27 mouse cellular contexts compared by ENCODE assay signal in genomic region chr19:8999223-8999622, GRCm38 (mm10). TPM values are rescaled to one million over a fixed set of nuclear protein-coding genes. Genes with fewer than 3 reads are reported as not detected.
A peak's percentile ranks its signal among the peaks of the same experiment; 100 is the strongest.
DNase-seq lines count a peak whose midpoint lies in the region; ATAC-seq and TF ChIP-seq lines count a peak whose summit lies in the region.
"Had no signal": no experiment of that assay in that cellular context is flagged by ENCODE, and none has a peak within 500 bp of the region (broad histone marks: within the 10 kb centered on the region; RNA-seq: fewer than 3 reads in every experiment).

No protein-coding gene starts in this region.

- no peak for TF ChIP-seq POLR2A in testis, adult 2 months (IDR thresholded peaks at IDR 0.05; ENCODE audit: control insufficient read depth, low read depth, low read length)

- H3K4me3 ChIP-seq in embryonic facial prominence, embryonic 15.5 days (replicated peaks) = no peak overlapping the region
- H3K4me3 ChIP-seq in embryonic facial prominence, embryonic 10.5 days = no peak overlapping the region
- peak overlapping the region; percentile 22; the same call in 1 of the 2 replicates for H3K4me3 ChIP-seq in testis, adult 2 months (ENCODE audit: control insufficient read depth, low read depth, low read length)
- H3K4me3 ChIP-seq in stomach, postnatal 0 days (ENCODE audit: low read depth, low read length) = no peak overlapping the region
- H3K4me3 ChIP-seq: forebrain, embryonic 10.5 days; forebrain, embryonic 15.5 days; heart, adult 2 months; heart, embryonic 12.5 days; hindbrain, embryonic 13.5 days; kidney, embryonic 15.5 days; liver, embryonic 13.5 days; neural tube, embryonic 15.5 days had no signal

- H3K27me3 ChIP-seq in embryonic facial prominence, embryonic 15.5 days = no peaks in the 10 kb centered on the region
- no peaks in the 10 kb centered on the region for H3K27me3 ChIP-seq in embryonic facial prominence, embryonic 10.5 days (replicated peaks; ENCODE audit: low read depth, poor library complexity, severe bottlenecking)
- no peaks in the 10 kb centered on the region for H3K27me3 ChIP-seq in testis, adult 2 months (ENCODE audit: control insufficient read depth, insufficient read depth, low read length)
- no peaks in the 10 kb centered on the region for H3K27me3 ChIP-seq in stomach, postnatal 0 days (ENCODE audit: control insufficient read depth, insufficient read depth, low read length)
- H3K27me3 ChIP-seq: forebrain, embryonic 15.5 days; heart, embryonic 12.5 days; hindbrain, embryonic 13.5 days; kidney, embryonic 15.5 days; liver, embryonic 13.5 days; neural tube, embryonic 15.5 days had no signal

- H3K27ac ChIP-seq in embryonic facial prominence, embryonic 15.5 days (replicated peaks) = peak overlapping the region; percentile 82; the same call in 1 of the 2 replicates
- no peak overlapping the region for H3K27ac ChIP-seq in embryonic facial prominence, embryonic 10.5 days (replicated peaks)
- H3K27ac ChIP-seq in testis, adult 2 months (ENCODE audit: control insufficient read depth, insufficient read depth, low read depth, low read length) = no peak overlapping the region
- H3K27ac ChIP-seq in stomach, postnatal 0 days (replicated peaks) = peak overlapping the region; percentile 91; the same call in 1 of the 2 replicates
- H3K27ac ChIP-seq: forebrain, embryonic 10.5 days; forebrain, embryonic 15.5 days; hindbrain, embryonic 13.5 days; liver, embryonic 13.5 days; macrophage; neural tube, embryonic 15.5 days had no signal

- peaks cover 53% of the 10 kb centered on the region for H3K4me1 ChIP-seq in embryonic facial prominence, embryonic 15.5 days
- peaks cover 8% of the 10 kb centered on the region for H3K4me1 ChIP-seq in embryonic facial prominence, embryonic 10.5 days
- peaks cover 4% of the 10 kb centered on the region; the same call in 1 of the 2 replicates for H3K4me1 ChIP-seq in testis, adult 2 months (ENCODE audit: control insufficient read depth, insufficient read depth, low read length)
- peaks cover 21% of the 10 kb centered on the region for H3K4me1 ChIP-seq in stomach, postnatal 0 days (replicated peaks; ENCODE audit: control insufficient read depth, insufficient read depth)

- H3K36me3 ChIP-seq in embryonic facial prominence, embryonic 15.5 days = peaks cover 48% of the 10 kb centered on the region
- peaks cover 44% of the 10 kb centered on the region for H3K36me3 ChIP-seq in embryonic facial prominence, embryonic 10.5 days (replicated peaks)
- no peaks in the 10 kb centered on the region for H3K36me3 ChIP-seq in testis, adult 2 months (ENCODE audit: control insufficient read depth, insufficient read depth, low read length)
- peaks cover 38% of the 10 kb centered on the region for H3K36me3 ChIP-seq in stomach, postnatal 0 days (ENCODE audit: control insufficient read depth, insufficient read depth, low read length)
- H3K36me3 ChIP-seq: forebrain, embryonic 15.5 days; liver, embryonic 13.5 days; neural tube, embryonic 15.5 days had no signal

- TF ChIP-seq CTCF in testis, adult 2 months (IDR thresholded peaks at IDR 0.05; ENCODE audit: control insufficient read depth, insufficient read depth, insufficient replicate concordance, low read depth, low read length) = no peak
- no peak for TF ChIP-seq CTCF in stomach, postnatal 0 days (IDR thresholded peaks at IDR 0.05; ENCODE audit: low read depth)

- no peak overlapping the region for H3K9ac ChIP-seq in embryonic facial prominence, embryonic 15.5 days
- no peak overlapping the region for H3K9ac ChIP-seq in stomach, postnatal 0 days (ENCODE audit: low read length)
- H3K9ac ChIP-seq: forebrain, embryonic 15.5 days; heart, embryonic 12.5 days; hindbrain, embryonic 13.5 days; kidney, embryonic 15.5 days; liver, embryonic 13.5 days; neural tube, embryonic 15.5 days had no signal

- WGBS in embryonic facial prominence, embryonic 15.5 days = 79% methylated on average over 4 of the region's 4 CpGs
- WGBS in embryonic facial prominence, embryonic 10.5 days = 91% methylated on average over 4 of the region's 4 CpGs
- WGBS in stomach, postnatal 0 days = 53% methylated on average over 4 of the region's 4 CpGs

- H3K9me3 ChIP-seq in embryonic facial prominence, embryonic 15.5 days (replicated peaks) = no peaks in the 10 kb centered on the region
- H3K9me3 ChIP-seq in embryonic facial prominence, embryonic 10.5 days = no peaks in the 10 kb centered on the region
- no peaks in the 10 kb centered on the region for H3K9me3 ChIP-seq in stomach, postnatal 0 days (ENCODE audit: control insufficient read depth, low read length)
- H3K9me3 ChIP-seq: forebrain, embryonic 10.5 days; forebrain, embryonic 15.5 days; heart, embryonic 12.5 days; hindbrain, embryonic 13.5 days; kidney, embryonic 15.5 days; liver, embryonic 13.5 days; neural tube, embryonic 15.5 days had no signal

- no peak for TF ChIP-seq EP300 in stomach, postnatal 0 days (optimal IDR thresholded peaks at IDR 0.05)

- no peak for ATAC-seq in embryonic facial prominence, embryonic 15.5 days (ENCODE audit: insufficient number of reproducible peaks, low FRiP score, low TSS enrichment, low read depth)
- no peak for ATAC-seq in stomach, postnatal 0 days (ENCODE audit: low FRiP score, low TSS enrichment)
- ATAC-seq: forebrain, embryonic 15.5 days; intestine, embryonic 16.5 days had no signal

- no peak for DNase-seq in embryonic facial prominence, embryonic 10.5 days (ENCODE audit: low spot score)
- peak; percentile 61 for DNase-seq in kidney, postnatal 14 days
- DNase-seq in kidney, postnatal 25 days = no peak
- no peak for DNase-seq in testis, postnatal 10 days (ENCODE audit: low spot score)
- no peak for DNase-seq in stomach, postnatal 0 days (ENCODE audit: low spot score)
- DNase-seq in spleen, postnatal 14 days (ENCODE audit: low spot score in 2 of 2) = no peak
- DNase-seq: adrenal gland, adult 8-10 months; cerebellum, adult 8-10 months; cerebellum, postnatal 25 days; heart, adult 2 months; heart, postnatal 4 days; liver, embryonic 13.5 days; midbrain, embryonic 14.5 days; right cerebral cortex, postnatal 25 days; spleen, adult 18-20 months; thymus, adult 18-20 months; thymus, postnatal 25 days had no signal

- no peak overlapping the region for H3K4me2 ChIP-seq in embryonic facial prominence, embryonic 15.5 days (replicated peaks)
- no peak overlapping the region for H3K4me2 ChIP-seq in stomach, postnatal 0 days (replicated peaks; ENCODE audit: low read depth)
- H3K4me2 ChIP-seq: forebrain, embryonic 15.5 days; heart, embryonic 12.5 days; hindbrain, embryonic 13.5 days; kidney, embryonic 15.5 days; liver, embryonic 13.5 days; neural tube, embryonic 15.5 days had no signal

RNA-seq across cellular contexts. Expression of gene Ahnak, which starts 10.1 kb away (rescaled TPM):
- 71.9 and 92.4 TPM in 2 replicates for polyA plus RNA-seq in embryonic facial prominence, embryonic 15.5 days (2015; fragmentation: Nextera tagmentation; extraction: Ambion mirVana)
- 9.3 and 10.0 TPM in 2 replicates for polyA plus RNA-seq in embryonic facial prominence, embryonic 10.5 days (2016; fragmentation: Nextera tagmentation; extraction: Ambion mirVana)
- polyA plus RNA-seq in testis, adult 2 months (2012; rRNA removed) = 1.6 and 2.3 TPM in 2 replicates
- 86.6 and 103 TPM in 2 replicates for polyA plus RNA-seq in stomach, postnatal 0 days (2015; fragmentation: Nextera tagmentation; extraction: Ambion mirVana)

RNA-seq across cellular contexts. Expression of gene Eef1g, which starts 32.4 kb away (rescaled TPM):
- 443 and 458 TPM in 2 replicates for polyA plus RNA-seq in embryonic facial prominence, embryonic 15.5 days (2015; fragmentation: Nextera tagmentation; extraction: Ambion mirVana)
- polyA plus RNA-seq in embryonic facial prominence, embryonic 10.5 days (2016; fragmentation: Nextera tagmentation; extraction: Ambion mirVana) = 550 and 554 TPM in 2 replicates
- 442 and 506 TPM in 2 replicates for polyA plus RNA-seq in testis, adult 2 months (2012; rRNA removed)
- polyA plus RNA-seq in stomach, postnatal 0 days (2015; fragmentation: Nextera tagmentation; extraction: Ambion mirVana) = 240 and 247 TPM in 2 replicates

RNA-seq across cellular contexts. Expression of gene Tut1, which starts 45.6 kb away (rescaled TPM):
- polyA plus RNA-seq in embryonic facial prominence, embryonic 15.5 days (2015; fragmentation: Nextera tagmentation; extraction: Ambion mirVana) = 31.0 and 32.8 TPM in 2 replicates
- 45.2 and 47.8 TPM in 2 replicates for polyA plus RNA-seq in embryonic facial prominence, embryonic 10.5 days (2016; fragmentation: Nextera tagmentation; extraction: Ambion mirVana)
- 38.2 and 38.6 TPM in 2 replicates for polyA plus RNA-seq in testis, adult 2 months (2012; rRNA removed)
- 14.9 and 15.8 TPM in 2 replicates for polyA plus RNA-seq in stomach, postnatal 0 days (2015; fragmentation: Nextera tagmentation; extraction: Ambion mirVana)

RNA-seq across cellular contexts. Expression of gene Mta2, which starts 57.5 kb away (rescaled TPM):
- polyA plus RNA-seq in embryonic facial prominence, embryonic 15.5 days (2015; fragmentation: Nextera tagmentation; extraction: Ambion mirVana) = 155 and 156 TPM in 2 replicates
- 212 and 216 TPM in 2 replicates for polyA plus RNA-seq in embryonic facial prominence, embryonic 10.5 days (2016; fragmentation: Nextera tagmentation; extraction: Ambion mirVana)
- polyA plus RNA-seq in testis, adult 2 months (2012; rRNA removed) = 14.0 and 14.5 TPM in 2 replicates
- 68.0 and 69.3 TPM in 2 replicates for polyA plus RNA-seq in stomach, postnatal 0 days (2015; fragmentation: Nextera tagmentation; extraction: Ambion mirVana)

Comparison
In these comparisons a context has a peak if more than half of its experiments do, and no peak if none do; other contexts are left out.
1. H3K27ac ChIP-seq: peak in embryonic facial prominence, embryonic 15.5 days (single experiment) and stomach, postnatal 0 days (single experiment); none in embryonic facial prominence, embryonic 10.5 days (single experiment) and testis, adult 2 months (single experiment).